Mouse (Mus musculus) adrenal gland (tissue): Measurements from ENCODE around the gene Xpr1.

Experiments used
- intact Hi-C: fragments of 180-260 bp; cut with DNase I; formaldehyde crosslinking; loops from one replicate; pipeline ENCODE4 v1.15.1; 2025

Gene Xpr1

GRCm38 (mm10) chr1:155407697-155408576 lies 9.3 kb downstream of the Xpr1 start:
- intact Hi-C loops, result no loop called here

GRCm38 (mm10) chr1:155400056-155400455 lies 17.2 kb downstream of the Xpr1 start:
- intact Hi-C loops, result no loop called here

- intact Hi-C loops, result no loop called here
Measured at GRCm38 (mm10) chr1:155394829-155395228, 22.4 kb downstream of the Xpr1 start.

GRCm38 (mm10) chr1:155394021-155394420 lies 23.2 kb downstream of the Xpr1 start:
- intact Hi-C loops, result no loop called here

GRCm38 (mm10) chr1:155392825-155393224 lies 24.4 kb downstream of the Xpr1 start:
- intact Hi-C loops, result no loop called here

GRCm38 (mm10) chr1:155391537-155391936 lies 25.7 kb downstream of the Xpr1 start:
- intact Hi-C loops, result no loop called here

- intact Hi-C loops, result no loop called here
Measured at GRCm38 (mm10) chr1:155388418-155388817, 28.8 kb downstream of the Xpr1 start.

GRCm38 (mm10) chr1:155386551-155386950 lies 30.7 kb downstream of the Xpr1 start:
- intact Hi-C loops, result no loop called here

- intact Hi-C loops, result no loop called here
Measured at GRCm38 (mm10) chr1:155383319-155384302, 33.6 kb downstream of the Xpr1 start.

- intact Hi-C loops, result no loop called here
Measured at GRCm38 (mm10) chr1:155381931-155382330, 35.3 kb downstream of the Xpr1 start.

GRCm38 (mm10) chr1:155379289-155379688 lies 37.9 kb downstream of the Xpr1 start:
- intact Hi-C loops, result no loop called here

- intact Hi-C loops, result no loop called here
Measured at GRCm38 (mm10) chr1:155372821-155373220, 44.4 kb downstream of the Xpr1 start.

GRCm38 (mm10) chr1:155370075-155370658 lies 47.0 kb downstream of the Xpr1 start:
- intact Hi-C loops, result no loop called here

GRCm38 (mm10) chr1:155366366-155366765 lies 50.8 kb downstream of the Xpr1 start:
- intact Hi-C loops, result no loop called here

- intact Hi-C loops, result no loop called here
Measured at GRCm38 (mm10) chr1:155361502-155362126, 55.6 kb downstream of the Xpr1 start.

- intact Hi-C loops, result no loop called here
Measured at GRCm38 (mm10) chr1:155353096-155353495, 64.1 kb downstream of the Xpr1 start.

- intact Hi-C loops, result no loop called here
Measured at GRCm38 (mm10) chr1:155351527-155351926, 65.7 kb downstream of the Xpr1 start.

- intact Hi-C loops, result no loop called here
Measured at GRCm38 (mm10) chr1:155348491-155348890, 68.7 kb downstream of the Xpr1 start.

- intact Hi-C loops, result no loop called here
Measured at GRCm38 (mm10) chr1:155347339-155347738, 69.9 kb downstream of the Xpr1 start.

GRCm38 (mm10) chr1:155344019-155344418 lies 73.2 kb downstream of the Xpr1 start:
- intact Hi-C loops, result no loop called here

GRCm38 (mm10) chr1:155339622-155340021 lies 77.6 kb downstream of the Xpr1 start:
- intact Hi-C loops, result no loop called here
